Mouse (Mus musculus) cortical plate, adult 2 months (tissue): ENCODE results near the gene Arhgdia.

Source experiments
- CTCF ChIP-seq: fragments of 200-500 bp; IDR thresholded peaks from 2 replicates; pipeline ENCODE4 v1.5.1; 2011; ENCODE audit warnings: mild to moderate bottlenecking, control low read depth, low read length; ENCODE audit not compliant: insufficient read depth; ENCODE audit errors: extremely low read depth
- POLR2A ChIP-seq: fragments of 200-500 bp; IDR thresholded peaks from 2 replicates; pipeline ENCODE4 v1.6.1; 2011; ENCODE audit warnings: mild to moderate bottlenecking, low read length, control low read depth; ENCODE audit not compliant: insufficient read depth; ENCODE audit errors: extremely low read depth

DNA sequence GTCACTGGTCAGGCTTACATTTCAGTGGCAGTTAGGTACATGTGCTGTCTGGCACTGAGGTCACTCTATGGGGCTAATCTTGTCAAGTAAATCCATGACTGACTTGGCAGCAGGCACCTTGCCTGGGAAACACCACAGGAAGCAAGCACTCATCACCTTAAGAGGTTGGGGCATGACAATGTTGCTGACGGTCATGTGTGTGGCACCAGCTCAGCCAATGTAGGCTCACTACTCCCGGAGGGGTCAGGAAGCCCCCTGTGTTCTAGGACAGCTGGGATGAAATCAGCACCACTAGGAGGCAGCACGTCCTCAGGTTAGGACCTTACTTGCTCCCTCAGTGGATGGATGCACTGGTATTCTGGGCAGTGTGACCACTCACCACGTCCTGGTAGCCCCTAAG lies 39.5 kb downstream of the Arhgdia start:
- TF ChIP-seq POLR2A = no peak
- peak; percentile 17; the same call in 1 of the 2 replicates for TF ChIP-seq CTCF
